Mouse (Mus musculus) layer of hippocampus, adult 2 months (tissue): ENCODE results near the gene Olfr874. TPM values are rescaled to one million over a fixed set of nuclear protein-coding genes. Genes with fewer than 3 reads are reported as not detected.
"Not testable (repeated sequence)": the region's sequence is repeated elsewhere in the genome, so short reads cannot be mapped to it uniquely, and the experiment has no call there.

Experiments used
- DNase-seq, 2 experiments: peaks; one replicate each; pipeline ENCODE4 v3.0.0; 2022; ENCODE audit warnings: low spot score in 2 of 2
- H3K27ac ChIP-seq: fragments of 200-600 bp; 2 replicates; pipeline ENCODE4 v1.8.1; 2022
- H3K4me3 ChIP-seq: fragments of 200-600 bp; 2 replicates; pipeline ENCODE4 v1.8.1; 2022; ENCODE audit warnings: mild to moderate bottlenecking
- CTCF ChIP-seq: fragments of 200-600 bp; conservative IDR thresholded peaks from 2 replicates; pipeline ENCODE4 v1.8.1; 2022; ENCODE audit warnings: antibody characterized with exemption, mild to moderate bottlenecking, moderate library complexity
- long read RNA-seq, 2 experiments: library from polyadenylated mRNA; stranded (forward); transcript quantifications; one replicate each; pipeline ENCODE4 v2.0.0; 2021; ENCODE audit warnings: borderline mapping rate in 2 of 2
- total RNA-seq, 2 experiments: library from RNA; stranded (reverse); gene quantifications; 2 replicates each; pipeline ENCODE4 v1.2.3; 2021

The Olfr874 gene
- total RNA-seq: not detected
- long read RNA-seq, experiment 1: 0 reads
- long read RNA-seq, experiment 2: 0 reads

GRCm38 (mm10) chr9:37744806-37745205 lies at the start of gene Olfr874:
Olfr874 (plus strand) TSS chr9:37745106.
- no peak within 1 kb of the TSS for H3K27ac ChIP-seq
- H3K4me3 ChIP-seq: no peak within 1 kb of the TSS
- no peak for DNase-seq
- no peak for TF ChIP-seq CTCF

- DNase-seq: no peak
- no peak for TF ChIP-seq CTCF
- no peak within 1 kb of the TSS for H3K27ac ChIP-seq
- H3K4me3 ChIP-seq: no peak within 1 kb of the TSS
Measured at GRCm38 (mm10) chr9:37716150-37716549, 28.8 kb upstream of the Olfr874 start, which contains the start of gene Olfr160. Olfr160 (minus strand) TSS chr9:37716250.

- DNase-seq: no peak
Measured at GRCm38 (mm10) chr9:37734310-37734709, 10.6 kb upstream of the Olfr874 start.

GRCm38 (mm10) chr9:37750319-37751075 lies 5.6 kb downstream of the Olfr874 start:
- Histone ChIP-seq H3K4me3 (no peak overlapping the region), H3K27ac (no peak overlapping the region)
- TF ChIP-seq CTCF: no peak
- no peak for DNase-seq

More at GRCm38 (mm10) chr9:37734310-37734709, 10.6 kb upstream of the Olfr874 start:
- TF ChIP-seq CTCF: no peak
- Histone ChIP-seq H3K4me3 (no peak overlapping the region), H3K27ac (no peak overlapping the region)

DNA sequence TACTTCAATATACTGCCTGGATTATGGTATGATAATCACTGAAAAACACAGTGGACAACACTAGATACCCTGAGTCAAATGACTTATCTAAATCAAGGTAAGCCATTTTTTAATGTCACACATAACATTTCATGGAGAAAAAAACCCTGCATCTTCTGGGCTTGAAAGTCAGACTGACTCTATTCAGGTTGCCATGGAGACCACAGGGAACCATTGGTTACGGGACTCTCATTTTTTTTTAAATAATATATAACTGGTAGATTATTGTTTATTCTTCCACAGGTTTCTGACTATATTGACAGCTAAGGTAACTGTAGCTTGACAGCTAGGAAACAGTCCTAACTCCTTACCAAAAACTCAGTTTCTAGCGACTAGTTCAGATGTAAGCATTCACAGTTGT lies 6.6 kb downstream of the Olfr874 start:
- Histone ChIP-seq H3K4me3 (no peak overlapping the region), H3K27ac (no peak overlapping the region)
- TF ChIP-seq CTCF: no peak
- no peak for DNase-seq

DNA sequence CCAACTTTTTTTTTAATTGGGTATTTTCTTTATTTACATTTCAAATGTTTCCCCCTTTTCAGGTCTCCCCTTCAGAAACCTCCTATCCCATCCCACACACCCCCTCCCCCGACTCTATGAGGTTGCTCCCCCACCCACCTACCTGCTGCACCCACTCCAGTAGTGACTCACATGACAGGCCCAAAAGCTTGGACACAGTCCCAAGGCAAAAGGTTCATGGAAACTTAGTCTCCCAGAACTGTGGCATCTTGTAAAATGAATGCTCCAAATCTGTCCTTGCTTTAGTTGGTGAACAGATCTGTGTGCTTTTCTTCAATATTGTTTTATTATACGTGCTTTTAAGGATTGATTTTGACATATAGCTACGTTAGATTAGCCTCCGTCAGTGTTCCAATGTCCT lies 7.1 kb downstream of the Olfr874 start:
- no peak overlapping the region for H3K27ac ChIP-seq
- DNase-seq: no peak
- no peak overlapping the region for H3K4me3 ChIP-seq
- no peak for TF ChIP-seq CTCF

- Histone ChIP-seq H3K27ac (no peak overlapping the region), H3K4me3 (no peak overlapping the region)
- DNase-seq: no peak
- TF ChIP-seq CTCF: no peak
Measured at GRCm38 (mm10) chr9:37761728-37762127, 16.8 kb downstream of the Olfr874 start.

- TF ChIP-seq CTCF: peak; percentile 54
- H3K4me3 ChIP-seq: no peak overlapping the region
- DNase-seq: no peak
- H3K27ac ChIP-seq: no peak overlapping the region
Measured at GRCm38 (mm10) chr9:37762541-37762940, 17.6 kb downstream of the Olfr874 start.

- H3K27ac ChIP-seq: no peak overlapping the region
- no peak for DNase-seq
- H3K4me3 ChIP-seq: no peak overlapping the region
- TF ChIP-seq CTCF: no peak
Measured at GRCm38 (mm10) chr9:37770661-37771060, 25.8 kb downstream of the Olfr874 start.

- TF ChIP-seq CTCF: no peak
- DNase-seq: no peak
- H3K27ac ChIP-seq: no peak within 1 kb of the TSS
- no peak within 1 kb of the TSS for H3K4me3 ChIP-seq
Measured at GRCm38 (mm10) chr9:37771759-37772158, 26.9 kb downstream of the Olfr874 start, which contains the start of gene Olfr875. Olfr875 (plus strand) TSS chr9:37771857.

- H3K4me3 ChIP-seq: peak overlapping the region; percentile 42
- peak in 1 of 2 experiments; percentile 10 for DNase-seq
- H3K27ac ChIP-seq: peak overlapping the region; percentile 28; the same call in 1 of the 2 replicates
- 0 out of 2 replicates have a peak, but pooled peaks have one; percentile 6 for TF ChIP-seq CTCF
Measured at GRCm38 (mm10) chr9:37782766-37783260, 37.9 kb downstream of the Olfr874 start.

DNA sequence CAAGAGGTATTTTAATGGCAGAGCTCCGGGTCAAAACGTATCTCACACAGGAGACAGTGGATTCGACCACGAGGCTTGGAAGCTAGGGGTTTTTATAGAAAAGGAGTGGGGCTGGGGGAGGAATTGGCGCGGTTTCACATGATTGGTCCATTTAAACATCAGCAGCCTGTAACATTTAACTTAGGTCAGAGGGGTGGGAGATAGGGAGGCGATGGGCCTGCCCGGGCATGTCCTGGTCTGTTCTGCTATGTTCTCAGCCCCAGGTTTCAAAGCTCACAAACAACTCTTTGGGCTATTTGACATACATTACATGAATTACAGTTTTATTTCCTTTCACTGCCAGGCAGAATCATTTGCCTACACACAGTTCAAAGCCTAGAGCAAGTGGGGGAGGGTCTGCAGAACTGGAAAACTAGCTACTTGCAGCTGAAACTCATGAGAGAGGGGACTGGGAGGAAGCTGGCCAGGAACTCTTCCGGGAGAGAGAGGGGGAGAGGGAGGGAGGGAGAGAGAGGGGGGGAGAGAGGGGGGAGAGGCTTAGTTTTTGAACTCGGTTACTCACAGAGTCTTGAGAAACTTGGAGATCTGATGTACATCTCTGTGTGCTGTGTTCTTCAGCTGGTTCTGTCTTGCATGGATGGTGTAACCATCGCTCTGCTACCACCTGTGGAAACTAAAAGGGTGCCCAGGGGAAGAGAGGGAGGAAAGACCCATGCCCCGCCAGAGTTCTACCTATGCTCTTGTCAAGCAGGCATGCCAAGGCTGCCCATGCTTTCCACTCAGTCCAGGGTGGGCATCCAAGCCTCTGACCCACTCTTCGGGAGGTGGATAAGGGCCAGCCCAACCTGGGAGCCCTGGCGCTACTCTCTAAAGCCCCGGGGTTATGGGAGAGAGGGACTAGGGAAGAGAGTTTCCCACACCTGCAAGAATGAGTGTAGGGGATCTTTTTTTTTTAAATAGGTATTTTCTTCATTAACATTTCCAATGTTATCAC lies 38.8 kb downstream of the Olfr874 start:
- not testable (repeated sequence) for DNase-seq, H3K4me3 ChIP-seq, H3K27ac ChIP-seq

DNA sequence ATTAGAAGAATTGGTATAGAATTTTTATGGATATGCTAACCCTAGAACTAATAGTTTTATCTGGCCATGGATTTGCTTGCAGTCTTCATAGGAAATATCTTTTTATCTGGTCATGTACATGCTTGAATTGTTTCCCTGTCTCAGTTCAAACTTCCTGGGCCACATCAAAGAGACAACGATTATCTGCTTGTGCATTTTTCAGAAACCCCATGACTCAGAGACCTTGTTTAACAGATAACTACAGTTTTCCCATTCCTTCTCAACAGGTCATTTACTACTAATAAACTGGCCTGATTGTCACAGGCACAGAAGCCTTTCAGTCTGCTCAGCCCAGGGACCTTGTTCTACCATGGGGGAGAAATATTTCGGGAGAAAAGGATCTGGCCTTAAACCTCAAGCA lies 41.5 kb downstream of the Olfr874 start:
- Histone ChIP-seq H3K27ac (no peak overlapping the region), H3K4me3 (no peak overlapping the region)
- no peak for TF ChIP-seq CTCF
- no peak for DNase-seq

Other genes starting within 250 kb of the Olfr874 start
- gene Esam, start 217.0 kb upstream of the Olfr874 start, total RNA-seq: 10 to 100 TPM; 18.3 to 19.3 TPM
- gene Vsig2, start 205.9 kb upstream of the Olfr874 start, total RNA-seq: 1 to 10 TPM; 2.5 to 3.7 TPM
- 1,000 to 10,000 TPM; 1,464 to 1,512 TPM for gene Nrgn, start 192.2 kb upstream of the Olfr874 start, total RNA-seq
- 10 to 100 TPM in 1 of 2 experiments, 1 to 10 TPM in 1; 9.6 to 14.0 TPM for gene Siae, start 189.4 kb upstream of the Olfr874 start, total RNA-seq
- gene Spa17, start 131.4 kb upstream of the Olfr874 start, total RNA-seq: 1 to 10 TPM; 1.5 to 1.9 TPM
- gene Tbrg1, start 87.8 kb upstream of the Olfr874 start, total RNA-seq: 10 to 100 TPM; 46.9 to 47.0 TPM
- not detected for gene Panx3, start 75.9 kb upstream of the Olfr874 start, total RNA-seq
- not detected for gene Olfr160, start 28.9 kb upstream of the Olfr874 start, total RNA-seq
- gene Olfr875, start 26.8 kb downstream of the Olfr874 start, total RNA-seq: not detected
- gene Olfr876, start 57.9 kb downstream of the Olfr874 start, total RNA-seq: not detected
- gene Olfr877, start 109.2 kb downstream of the Olfr874 start, total RNA-seq: not detected
- not detected for gene Olfr145, start 151.6 kb downstream of the Olfr874 start, total RNA-seq
- gene Olfr878, start 172.7 kb downstream of the Olfr874 start, total RNA-seq: not detected
- gene Olfr881, start 246.7 kb downstream of the Olfr874 start, total RNA-seq: not detected